Mouse (Mus musculus): Measurements from ENCODE around the gene Cdan1. TPM values are rescaled to one million over a fixed set of nuclear protein-coding genes. Genes with fewer than 3 reads are reported as not detected.

The Cdan1 gene
- total RNA-seq (2014; rRNA removed) (26.7 and 29.8 TPM in 2 replicates), polyA plus RNA-seq (2015; fragmentation: Nextera tagmentation; extraction: Ambion mirVana) (2.9 and 4.3 TPM in 2 replicates)

- Histone ChIP-seq H3K27me3 (ENCODE audit: insufficient read depth, low read length) (no peaks in the 10 kb centered on the region), H3K9ac (peak within 1 kb of the TSS; percentile 85), H3K4me1 (ENCODE audit: insufficient read depth) (peaks cover 14% of the 10 kb centered on the region), H3K27ac (ENCODE audit: low read depth, low read length) (peak within 1 kb of the TSS; percentile 90), H3K4me3 (ENCODE audit: low read depth, low read length) (peak within 1 kb of the TSS; percentile 94), H3K36me3 (ENCODE audit: insufficient read depth) (no peaks in the 10 kb centered on the region), H3K9me3 (ENCODE audit: low read length) (no peaks in the 10 kb centered on the region), H3K4me2 (ENCODE audit: low read depth) (peak within 1 kb of the TSS; percentile 66)
- no peak for TF ChIP-seq CTCF (IDR thresholded peaks at IDR 0.05; ENCODE audit: low read depth)
- DNase-seq = peak; percentile 58
- ATAC-seq = peak; percentile 40
- 1% methylated on average over 60 of the region's 71 CpGs for WGBS
Measured at GRCm38 (mm10) chr2:120849449-120850423, at the start of gene Cdan1. Cdan1 (minus strand) TSS chr2:120850128.

DNA sequence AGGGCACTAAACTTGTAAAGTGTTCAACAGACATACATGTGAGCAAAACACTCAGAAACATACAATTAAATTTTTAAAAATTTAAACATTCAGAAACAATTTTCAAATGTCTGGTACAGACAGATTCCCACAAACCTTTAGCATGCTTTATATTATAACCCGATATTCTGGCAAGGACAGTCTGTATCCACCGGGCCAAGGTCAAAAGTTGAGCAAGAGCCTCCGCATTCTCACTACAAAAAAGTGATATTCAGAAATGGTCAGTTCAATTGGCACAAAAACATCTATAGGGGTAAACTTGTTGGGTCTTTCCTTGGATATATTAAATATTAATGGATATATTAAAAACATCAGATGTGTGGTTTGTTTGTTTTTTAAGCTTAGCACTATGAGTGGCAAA lies 46.4 kb upstream of the Cdan1 start:
- TF ChIP-seq CTCF (IDR thresholded peaks at IDR 0.05; ENCODE audit: low read depth) = no peak
- H3K27ac ChIP-seq (ENCODE audit: low read depth, low read length) = no peak overlapping the region
- H3K36me3 ChIP-seq (ENCODE audit: insufficient read depth) = peaks cover 74% of the 10 kb centered on the region
- DNase-seq (no peak), ATAC-seq (no peak)
- H3K9ac ChIP-seq = no peak overlapping the region
- H3K9me3 ChIP-seq (ENCODE audit: low read length) = no peaks in the 10 kb centered on the region
- 100% methylated on average over 3 of the region's 3 CpGs for WGBS
- no peaks in the 10 kb centered on the region for H3K27me3 ChIP-seq (ENCODE audit: insufficient read depth, low read length)
- H3K4me2 ChIP-seq (ENCODE audit: low read depth) = no peak overlapping the region
- no peaks in the 10 kb centered on the region for H3K4me1 ChIP-seq (ENCODE audit: insufficient read depth)
- H3K4me3 ChIP-seq (ENCODE audit: low read depth, low read length) = no peak overlapping the region

DNA sequence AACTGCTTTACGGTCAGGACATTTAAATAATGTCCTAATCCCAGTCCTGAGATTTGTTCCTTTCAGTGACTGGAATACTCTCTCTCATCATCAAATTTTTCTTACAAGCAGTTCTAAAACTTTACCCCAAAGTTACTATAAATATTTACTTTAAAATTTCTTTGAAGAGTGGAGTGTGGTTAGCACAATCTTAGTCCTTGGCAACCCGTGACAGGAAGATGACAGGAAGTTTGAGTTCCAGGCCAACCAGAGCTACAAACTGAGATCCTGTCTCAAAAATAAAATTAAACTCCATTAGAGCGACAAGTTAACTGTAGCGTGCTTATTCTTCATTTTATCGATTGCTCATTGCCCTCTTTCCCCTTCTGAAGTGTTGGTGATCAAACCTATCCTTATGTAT lies 37.7 kb upstream of the Cdan1 start:
- Histone ChIP-seq H3K4me2 (ENCODE audit: low read depth) (no peak overlapping the region), H3K9ac (no peak overlapping the region), H3K9me3 (ENCODE audit: low read length) (no peaks in the 10 kb centered on the region), H3K27ac (ENCODE audit: low read depth, low read length) (no peak overlapping the region), H3K4me1 (ENCODE audit: insufficient read depth) (no peaks in the 10 kb centered on the region), H3K4me3 (ENCODE audit: low read depth, low read length) (no peak overlapping the region), H3K36me3 (ENCODE audit: insufficient read depth) (peaks cover 49% of the 10 kb centered on the region), H3K27me3 (ENCODE audit: insufficient read depth, low read length) (no peaks in the 10 kb centered on the region)
- TF ChIP-seq CTCF (IDR thresholded peaks at IDR 0.05; ENCODE audit: low read depth) = no peak
- DNase-seq (no peak), ATAC-seq (no peak)
- 95% methylated on average over 5 of the region's 5 CpGs for WGBS

GRCm38 (mm10) chr2:120873192-120873591 lies 23.3 kb upstream of the Cdan1 start:
- no peak for DNase-seq
- no peak for TF ChIP-seq CTCF (IDR thresholded peaks at IDR 0.05; ENCODE audit: low read depth)
- WGBS = 80% methylated on average over 2 of the region's 2 CpGs
- Histone ChIP-seq H3K9ac (no peak overlapping the region), H3K4me3 (ENCODE audit: low read depth, low read length) (no peak overlapping the region), H3K27ac (ENCODE audit: low read depth, low read length) (no peak overlapping the region), H3K36me3 (ENCODE audit: insufficient read depth) (peaks cover 53% of the 10 kb centered on the region), H3K27me3 (ENCODE audit: insufficient read depth, low read length) (no peaks in the 10 kb centered on the region), H3K4me1 (ENCODE audit: insufficient read depth) (no peaks in the 10 kb centered on the region), H3K4me2 (ENCODE audit: low read depth) (no peak overlapping the region), H3K9me3 (ENCODE audit: low read length) (no peaks in the 10 kb centered on the region)
- no peak for ATAC-seq

- ATAC-seq = peak; percentile 50; the same call in 1 of the 2 replicates
- no peak overlapping the region; the same call in 1 of the 2 replicates for H3K9ac ChIP-seq
- no peaks in the 10 kb centered on the region for H3K9me3 ChIP-seq (ENCODE audit: low read length)
- no peak overlapping the region for H3K27ac ChIP-seq (ENCODE audit: low read depth, low read length)
- H3K4me3 ChIP-seq (ENCODE audit: low read depth, low read length) = no peak overlapping the region
- H3K36me3 ChIP-seq (ENCODE audit: insufficient read depth) = peaks cover 56% of the 10 kb centered on the region
- H3K4me1 ChIP-seq (ENCODE audit: insufficient read depth) = no peaks in the 10 kb centered on the region
- 59% methylated on average over 9 of the region's 9 CpGs for WGBS
- H3K4me2 ChIP-seq (ENCODE audit: low read depth) = no peak overlapping the region
- peak; percentile 18 for DNase-seq
- no peaks in the 10 kb centered on the region for H3K27me3 ChIP-seq (ENCODE audit: insufficient read depth, low read length)
- no peak for TF ChIP-seq CTCF (IDR thresholded peaks at IDR 0.05; ENCODE audit: low read depth)
Measured at GRCm38 (mm10) chr2:120871447-120872336, 21.8 kb upstream of the Cdan1 start.

GRCm38 (mm10) chr2:120867336-120867735 lies 17.4 kb upstream of the Cdan1 start:
- DNase-seq = no peak
- Histone ChIP-seq H3K4me2 (ENCODE audit: low read depth) (no peak overlapping the region), H3K9ac (no peak overlapping the region), H3K4me3 (ENCODE audit: low read depth, low read length) (no peak overlapping the region), H3K27ac (ENCODE audit: low read depth, low read length) (no peak overlapping the region), H3K27me3 (ENCODE audit: insufficient read depth, low read length) (no peaks in the 10 kb centered on the region), H3K36me3 (ENCODE audit: insufficient read depth) (peaks cover 62% of the 10 kb centered on the region), H3K4me1 (ENCODE audit: insufficient read depth) (no peaks in the 10 kb centered on the region), H3K9me3 (ENCODE audit: low read length) (no peaks in the 10 kb centered on the region)
- WGBS = 84% methylated on average over 5 of the region's 5 CpGs
- ATAC-seq = no peak
- no peak for TF ChIP-seq CTCF (IDR thresholded peaks at IDR 0.05; ENCODE audit: low read depth)
